Mouse (Mus musculus): ENCODE results near the gene Capzb. TPM values are rescaled to one million over a fixed set of nuclear protein-coding genes. Genes with fewer than 3 reads are reported as not detected.

The Capzb gene
- polyA plus RNA-seq, 1 experiment from 2014 or later, result 244 TPM

- ATAC-seq (ENCODE audit: low FRiP score), result no peak
- no peak overlapping the region for H3K4me2 ChIP-seq
- peaks cover 3% of the 10 kb centered on the region; the same call in 1 of the 2 replicates for H3K36me3 ChIP-seq (ENCODE audit: control insufficient read depth, insufficient read depth, low read length)
- no peak for DNase-seq (ENCODE audit: low spot score, missing footprints)
- H3K4me1 ChIP-seq (ENCODE audit: control insufficient read depth, insufficient read depth, low read length), result 0 out of 2 replicates have a peak, but pooled peaks cover 2% of the 10 kb centered on the region
- no peak overlapping the region for H3K9ac ChIP-seq (ENCODE audit: low read length)
- 87% methylated on average over 3 of the region's 3 CpGs for WGBS
- no peaks in the 10 kb centered on the region for H3K9me3 ChIP-seq (ENCODE audit: control insufficient read depth, low read length)
- no peaks in the 10 kb centered on the region for H3K27me3 ChIP-seq (ENCODE audit: control insufficient read depth, insufficient read depth, low read length)
- H3K4me3 ChIP-seq (ENCODE audit: low read depth, low read length), result no peak overlapping the region
- no peak overlapping the region for H3K27ac ChIP-seq (ENCODE audit: low read depth, low read length)
Observed at GRCm38 (mm10) chr4:139200946-139201345, 8.2 kb downstream of the Capzb start.

- no peak overlapping the region for H3K9ac ChIP-seq (ENCODE audit: low read length)
- DNase-seq (ENCODE audit: low spot score, missing footprints) (no peak), ATAC-seq (ENCODE audit: low FRiP score) (no peak)
- no peak overlapping the region for H3K4me2 ChIP-seq
- H3K27me3 ChIP-seq (ENCODE audit: control insufficient read depth, insufficient read depth, low read length), result no peaks in the 10 kb centered on the region
- H3K27ac ChIP-seq (ENCODE audit: low read depth, low read length), result no peak overlapping the region
- 78% methylated on average over 7 of the region's 7 CpGs for WGBS
- H3K4me1 ChIP-seq (ENCODE audit: control insufficient read depth, insufficient read depth, low read length), result 0 out of 2 replicates have a peak, but pooled peaks cover 2% of the 10 kb centered on the region
- no peaks in the 10 kb centered on the region for H3K9me3 ChIP-seq (ENCODE audit: control insufficient read depth, low read length)
- H3K4me3 ChIP-seq (ENCODE audit: low read depth, low read length), result no peak overlapping the region
- peaks cover 3% of the 10 kb centered on the region; the same call in 1 of the 2 replicates for H3K36me3 ChIP-seq (ENCODE audit: control insufficient read depth, insufficient read depth, low read length)
Observed at GRCm38 (mm10) chr4:139202556-139202955, 9.9 kb downstream of the Capzb start.

DNA sequence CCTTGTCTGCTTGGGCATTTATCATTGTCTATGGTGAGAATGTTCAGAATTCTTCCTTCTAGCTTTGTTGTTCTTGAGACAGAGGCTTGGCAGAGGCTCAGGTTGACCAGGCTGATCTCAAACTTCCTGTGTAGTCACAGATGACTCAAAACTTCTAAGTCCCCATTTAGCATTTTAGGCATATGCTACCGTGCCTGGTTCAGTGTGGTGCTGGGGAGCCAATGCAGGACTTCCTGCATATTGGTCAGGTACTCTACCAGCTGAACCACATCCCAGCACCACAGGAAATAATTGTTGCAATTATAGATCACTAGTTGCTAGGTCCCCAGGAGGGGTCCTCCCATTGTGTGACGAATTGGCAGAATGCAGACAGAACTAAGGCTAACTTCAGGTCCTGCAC lies 10.7 kb downstream of the Capzb start:
- ATAC-seq (ENCODE audit: low FRiP score), result no peak
- H3K36me3 ChIP-seq (ENCODE audit: control insufficient read depth, insufficient read depth, low read length), result peaks cover 3% of the 10 kb centered on the region; the same call in 1 of the 2 replicates
- no peak overlapping the region for H3K27ac ChIP-seq (ENCODE audit: low read depth, low read length)

GRCm38 (mm10) chr4:139205842-139206241 lies 13.1 kb downstream of the Capzb start:
- Histone ChIP-seq H3K4me1 (ENCODE audit: control insufficient read depth, insufficient read depth, low read length) (no peaks in the 10 kb centered on the region), H3K27ac (ENCODE audit: low read depth, low read length) (no peak overlapping the region), H3K4me2 (no peak overlapping the region), H3K9ac (ENCODE audit: low read length) (no peak overlapping the region), H3K27me3 (ENCODE audit: control insufficient read depth, insufficient read depth, low read length) (no peaks in the 10 kb centered on the region), H3K9me3 (ENCODE audit: control insufficient read depth, low read length) (no peaks in the 10 kb centered on the region), H3K36me3 (ENCODE audit: control insufficient read depth, insufficient read depth, low read length) (no peaks in the 10 kb centered on the region), H3K4me3 (ENCODE audit: low read depth, low read length) (no peak overlapping the region)
- WGBS, result 60% methylated on average over 5 of the region's 5 CpGs
- no peak for ATAC-seq (ENCODE audit: low FRiP score)
- no peak for DNase-seq (ENCODE audit: low spot score, missing footprints)

More for the DNA sequence above, 10.7 kb downstream of the Capzb start:
- Histone ChIP-seq H3K4me2 (no peak overlapping the region), H3K9me3 (ENCODE audit: control insufficient read depth, low read length) (no peaks in the 10 kb centered on the region), H3K4me3 (ENCODE audit: low read depth, low read length) (no peak overlapping the region), H3K27me3 (ENCODE audit: control insufficient read depth, insufficient read depth, low read length) (no peaks in the 10 kb centered on the region), H3K4me1 (ENCODE audit: control insufficient read depth, insufficient read depth, low read length) (no peaks in the 10 kb centered on the region), H3K9ac (ENCODE audit: low read length) (no peak overlapping the region)
- WGBS, result 85% methylated on average over 2 of the region's 2 CpGs
- no peak for DNase-seq (ENCODE audit: low spot score, missing footprints)

DNA sequence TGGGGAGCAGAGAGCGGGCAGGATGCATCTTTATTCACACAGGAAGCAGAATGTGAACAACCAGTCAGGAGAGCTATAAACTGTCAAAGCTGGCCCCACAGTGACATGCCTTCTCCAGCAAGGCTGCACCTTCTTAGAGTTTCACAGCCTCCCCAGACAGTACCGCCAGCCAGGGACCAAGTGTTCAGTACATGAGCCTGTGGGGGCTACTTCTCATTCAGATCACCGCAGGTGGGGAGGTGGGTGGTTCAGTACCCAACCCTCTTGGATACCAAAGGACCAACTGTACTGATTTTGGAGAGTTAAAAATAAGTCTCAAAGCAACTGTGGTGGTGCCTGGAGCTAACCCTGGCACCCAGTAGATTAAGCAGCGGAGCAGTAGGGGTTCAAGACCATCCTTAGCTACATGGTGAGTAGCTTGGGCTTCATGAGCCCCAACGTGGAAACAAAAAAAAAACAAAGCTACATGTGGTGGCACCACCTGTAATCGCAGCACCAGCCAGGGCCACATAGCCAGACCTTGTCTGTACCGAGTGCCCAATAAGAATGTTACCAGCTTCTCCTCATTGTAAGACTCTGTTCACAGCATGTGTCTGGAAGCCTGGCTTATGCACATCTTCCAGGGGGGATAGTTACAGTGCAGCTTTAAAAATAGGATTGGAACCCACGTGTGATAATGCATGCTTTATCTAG lies 13.8 kb downstream of the Capzb start:
- H3K4me1 ChIP-seq (ENCODE audit: control insufficient read depth, insufficient read depth, low read length), result no peaks in the 10 kb centered on the region
- WGBS, result 91% methylated on average over 8 of the region's 8 CpGs
- no peak for DNase-seq (ENCODE audit: low spot score, missing footprints)

GRCm38 (mm10) chr4:139208236-139209129 lies 15.8 kb downstream of the Capzb start:
- DNase-seq (ENCODE audit: low spot score, missing footprints) (no peak), ATAC-seq (ENCODE audit: low FRiP score) (no peak)
- H3K9ac ChIP-seq (ENCODE audit: low read length), result no peak overlapping the region
- H3K9me3 ChIP-seq (ENCODE audit: control insufficient read depth, low read length), result no peaks in the 10 kb centered on the region
- no peaks in the 10 kb centered on the region for H3K4me1 ChIP-seq (ENCODE audit: control insufficient read depth, insufficient read depth, low read length)
- H3K4me2 ChIP-seq, result no peak overlapping the region
- H3K27ac ChIP-seq (ENCODE audit: low read depth, low read length), result no peak overlapping the region
- H3K4me3 ChIP-seq (ENCODE audit: low read depth, low read length), result no peak overlapping the region
- H3K36me3 ChIP-seq (ENCODE audit: control insufficient read depth, insufficient read depth, low read length), result no peaks in the 10 kb centered on the region
- WGBS, result 79% methylated on average over 9 of the region's 9 CpGs
- no peaks in the 10 kb centered on the region for H3K27me3 ChIP-seq (ENCODE audit: control insufficient read depth, insufficient read depth, low read length)

More for the DNA sequence above, 13.8 kb downstream of the Capzb start:
- Histone ChIP-seq H3K27me3 (ENCODE audit: control insufficient read depth, insufficient read depth, low read length) (no peaks in the 10 kb centered on the region), H3K27ac (ENCODE audit: low read depth, low read length) (no peak overlapping the region), H3K4me2 (no peak overlapping the region), H3K9ac (ENCODE audit: low read length) (no peak overlapping the region), H3K4me3 (ENCODE audit: low read depth, low read length) (no peak overlapping the region), H3K36me3 (ENCODE audit: control insufficient read depth, insufficient read depth, low read length) (no peaks in the 10 kb centered on the region), H3K9me3 (ENCODE audit: control insufficient read depth, low read length) (no peaks in the 10 kb centered on the region)
- ATAC-seq (ENCODE audit: low FRiP score), result no peak

GRCm38 (mm10) chr4:139209130-139209840 lies 16.6 kb downstream of the Capzb start:
- Histone ChIP-seq H3K27ac (ENCODE audit: low read depth, low read length) (no peak overlapping the region), H3K9me3 (ENCODE audit: control insufficient read depth, low read length) (no peaks in the 10 kb centered on the region), H3K4me2 (no peak overlapping the region), H3K27me3 (ENCODE audit: control insufficient read depth, insufficient read depth, low read length) (no peaks in the 10 kb centered on the region), H3K4me1 (ENCODE audit: control insufficient read depth, insufficient read depth, low read length) (no peaks in the 10 kb centered on the region), H3K9ac (ENCODE audit: low read length) (no peak overlapping the region), H3K36me3 (ENCODE audit: control insufficient read depth, insufficient read depth, low read length) (no peaks in the 10 kb centered on the region), H3K4me3 (ENCODE audit: low read depth, low read length) (no peak overlapping the region)
- ATAC-seq (ENCODE audit: low FRiP score) (no peak), DNase-seq (ENCODE audit: low spot score, missing footprints) (no peak)
- 83% methylated on average over 5 of the region's 5 CpGs for WGBS

- Histone ChIP-seq H3K36me3 (ENCODE audit: control insufficient read depth, insufficient read depth, low read length) (no peaks in the 10 kb centered on the region), H3K27ac (ENCODE audit: low read depth, low read length) (no peak overlapping the region), H3K9ac (ENCODE audit: low read length) (no peak overlapping the region), H3K4me1 (ENCODE audit: control insufficient read depth, insufficient read depth, low read length) (no peaks in the 10 kb centered on the region), H3K4me3 (ENCODE audit: low read depth, low read length) (no peak overlapping the region), H3K4me2 (no peak overlapping the region), H3K9me3 (ENCODE audit: control insufficient read depth, low read length) (no peaks in the 10 kb centered on the region), H3K27me3 (ENCODE audit: control insufficient read depth, insufficient read depth, low read length) (no peaks in the 10 kb centered on the region)
- ATAC-seq (ENCODE audit: low FRiP score) (no peak), DNase-seq (ENCODE audit: low spot score, missing footprints) (no peak)
- WGBS, result 73% methylated on average over 17 of the region's 17 CpGs
Observed at GRCm38 (mm10) chr4:139211975-139212831, 19.5 kb downstream of the Capzb start.
